Mouse (Mus musculus) thymus, adult 2 months (tissue): ENCODE results near the gene Calr. TPM values are rescaled to one million over a fixed set of nuclear protein-coding genes. Genes with fewer than 3 reads are reported as not detected.

Experiments
- DNase-seq: peaks from one replicate; pipeline ENCODE4 v3.0.0; 2021
- H3K27ac ChIP-seq: fragments of 200-500 bp; 2 replicates; pipeline ENCODE4 v1.5.1; 2012; ENCODE audit warnings: low read length, control low read depth; ENCODE audit not compliant: control insufficient read depth, insufficient read depth
- H3K27me3 ChIP-seq: fragments of 200-500 bp; 2 replicates; pipeline ENCODE4 v1.6.1; 2012; ENCODE audit warnings: mild to moderate bottlenecking, low read length, moderate library complexity, mixed read lengths; ENCODE audit not compliant: control insufficient read depth, insufficient read depth
- H3K36me3 ChIP-seq: fragments of 200-500 bp; 2 replicates; pipeline ENCODE4 v1.6.1; 2012; ENCODE audit warnings: mild to moderate bottlenecking, low read length, moderate library complexity; ENCODE audit not compliant: control insufficient read depth, insufficient read depth
- H3K4me1 ChIP-seq: fragments of 200-500 bp; replicated peaks from 2 replicates; pipeline ENCODE4 v1.6.1; 2012; ENCODE audit warnings: low read length; ENCODE audit not compliant: control insufficient read depth, insufficient read depth
- H3K4me3 ChIP-seq: fragments of 200-500 bp; 2 replicates; pipeline ENCODE4 v1.5.1; 2012; ENCODE audit warnings: mild to moderate bottlenecking, low read length, control low read depth, moderate library complexity; ENCODE audit not compliant: control insufficient read depth, insufficient read depth
- CTCF ChIP-seq: fragments of 200-500 bp; IDR thresholded peaks from 2 replicates; pipeline ENCODE4 v1.5.1; 2012; ENCODE audit warnings: mild to moderate bottlenecking, control low read depth, low read length, moderate library complexity, borderline replicate concordance; ENCODE audit not compliant: control insufficient read depth, poor library complexity, insufficient read depth; ENCODE audit errors: extremely low read depth
- POLR2A ChIP-seq: fragments of 200-500 bp; IDR thresholded peaks from 2 replicates; pipeline ENCODE4 v1.6.1; 2012; ENCODE audit warnings: mild to moderate bottlenecking, low read length, control low read depth, moderate library complexity; ENCODE audit not compliant: control insufficient read depth, poor library complexity, insufficient read depth; ENCODE audit errors: extremely low read depth
- WGBS: fragments of 180-500 bp; shearing (Covaris S2); methylation state at CpG from one replicate; pipeline ENCODE4 v1.1.7; 2018; 5-methylcytosine and 5-hydroxymethylcytosine counted together
- polyA plus RNA-seq: library from polyadenylated mRNA; depleted of rRNA; stranded (reverse); fragments of >200 nt; gene quantifications from 2 replicates; pipeline ENCODE4 v1.2.3, GENCODE M21; 2012; rRNA removed

Gene Calr
- polyA plus RNA-seq, 1 experiment, result 186 TPM

GRCm38 (mm10) chr8:84793134-84793533 is 53.6 kb downstream of the Calr start:
- Histone ChIP-seq H3K36me3 (no peaks in the 10 kb centered on the region), H3K4me1 (no peaks in the 10 kb centered on the region), H3K27ac (no peak overlapping the region), H3K27me3 (no peaks in the 10 kb centered on the region), H3K4me3 (no peak overlapping the region)
- 85% methylated on average over 9 of the region's 9 CpGs for WGBS
- no peak for TF ChIP-seq CTCF
- TF ChIP-seq POLR2A, result no peak
- no peak for DNase-seq

- no peaks in the 10 kb centered on the region for H3K36me3 ChIP-seq
- DNase-seq, result no peak
- 95% methylated on average over 12 of the region's 12 CpGs for WGBS
- H3K27me3 ChIP-seq, result no peaks in the 10 kb centered on the region
- no peaks in the 10 kb centered on the region for H3K4me1 ChIP-seq
- no peak overlapping the region for H3K27ac ChIP-seq
- H3K4me3 ChIP-seq, result no peak overlapping the region
- TF ChIP-seq POLR2A (no peak), CTCF (no peak)
Observed at GRCm38 (mm10) chr8:84792429-84792947, 54.2 kb downstream of the Calr start.

Other genes starting within 250 kb of the Calr start
- 29.2 and 33.7 TPM in 2 replicates for gene Ier2, start 184.1 kb downstream of the Calr start, polyA plus RNA-seq
- gene Trmt1, start 160.6 kb downstream of the Calr start, polyA plus RNA-seq, result 169 and 181 TPM in 2 replicates
- gene Nacc1, start 159.1 kb downstream of the Calr start, polyA plus RNA-seq, result 155 and 182 TPM in 2 replicates
- 7.1 and 7.5 TPM in 2 replicates for gene Lyl1, start 145.5 kb downstream of the Calr start, polyA plus RNA-seq
- 1.8 and 2.6 TPM in 2 replicates for gene G430095P16Rik, start 123.9 kb downstream of the Calr start, polyA plus RNA-seq
- 17.7 and 18.2 TPM in 2 replicates for gene Nfix, start 46.6 kb downstream of the Calr start, polyA plus RNA-seq
- 2.2 TPM in 2 replicates for gene Dand5, start 24.1 kb downstream of the Calr start, polyA plus RNA-seq
- gene Gadd45gip1, start 15.4 kb downstream of the Calr start, polyA plus RNA-seq, result 52.9 and 60.6 TPM in 2 replicates
- gene Rad23a, start 6.3 kb downstream of the Calr start, polyA plus RNA-seq, result 109 and 117 TPM in 2 replicates
- 93.5 and 103 TPM in 2 replicates for gene Farsa, start 10.1 kb upstream of the Calr start, polyA plus RNA-seq
- gene Syce2, start 25.2 kb upstream of the Calr start, polyA plus RNA-seq, result 9.4 and 11.6 TPM in 2 replicates
- 78.7 and 85.2 TPM in 2 replicates for gene Gcdh, start 47.0 kb upstream of the Calr start, polyA plus RNA-seq
- gene Klf1, start 55.0 kb upstream of the Calr start, polyA plus RNA-seq, result 0.13 and 0.23 TPM in 2 replicates
- 16.4 and 23.8 TPM in 2 replicates for gene Dnase2a, start 61.6 kb upstream of the Calr start, polyA plus RNA-seq
- gene Mast1, start 90.4 kb upstream of the Calr start, polyA plus RNA-seq, result 0.35 and 0.36 TPM in 2 replicates
- gene Rtbdn, start 100.1 kb upstream of the Calr start, polyA plus RNA-seq, result 0.13 and 0.17 TPM in 2 replicates
- 4.3 TPM in 1 of 2 replicates, not detected in the other for gene Gm49661, start 122.5 kb upstream of the Calr start, polyA plus RNA-seq
- gene Prdx2, start 122.7 kb upstream of the Calr start, polyA plus RNA-seq, result 162 and 183 TPM in 2 replicates
- gene Rnaseh2a, start 122.8 kb upstream of the Calr start, polyA plus RNA-seq, result 69.4 and 76.1 TPM in 2 replicates
- 125 and 128 TPM in 2 replicates for gene Junb, start 131.8 kb upstream of the Calr start, polyA plus RNA-seq
- 7.2 and 7.4 TPM in 2 replicates for gene Hook2, start 143.7 kb upstream of the Calr start, polyA plus RNA-seq
- 0.66 and 0.67 TPM in 2 replicates for gene Best2, start 167.6 kb upstream of the Calr start, polyA plus RNA-seq
- 139 and 152 TPM in 2 replicates for gene Asna1, start 178.3 kb upstream of the Calr start, polyA plus RNA-seq
- gene Trir, start 179.9 kb upstream of the Calr start, polyA plus RNA-seq, result 172 and 173 TPM in 2 replicates
- 138 and 144 TPM in 2 replicates for gene Tnpo2, start 190.0 kb upstream of the Calr start, polyA plus RNA-seq
- gene Fbxw9, start 213.1 kb upstream of the Calr start, polyA plus RNA-seq, result 25.0 and 29.3 TPM in 2 replicates
- 1.4 TPM in 1 of 2 replicates, not detected in the other for gene Gm5741, start 221.0 kb upstream of the Calr start, polyA plus RNA-seq
- gene Dhps, start 224.8 kb upstream of the Calr start, polyA plus RNA-seq, result 105 TPM in 2 replicates
- 123 and 141 TPM in 2 replicates for gene Wdr83os, start 233.8 kb upstream of the Calr start, polyA plus RNA-seq
- gene Wdr83, start 234.4 kb upstream of the Calr start, polyA plus RNA-seq, result 51.9 and 56.3 TPM in 2 replicates
- gene Man2b1, start 236.3 kb upstream of the Calr start, polyA plus RNA-seq, result 191 and 210 TPM in 2 replicates